Mouse (Mus musculus): ENCODE data around the gene Fat1. TPM values are rescaled to one million over a fixed set of nuclear protein-coding genes. Genes with fewer than 3 reads are reported as not detected.

The Fat1 gene
- polyA plus RNA-seq, 1 experiment from 2014 or later = 11.9 TPM

GRCm38 (mm10) chr8:44967521-44968039, 32.3 kb downstream of the Fat1 start:
- no peaks in the 10 kb centered on the region for H3K36me3 ChIP-seq
- 96% methylated on average over 8 of the region's 8 CpGs for WGBS
- H3K27ac ChIP-seq = no peak overlapping the region
- no peaks in the 10 kb centered on the region for H3K9me3 ChIP-seq
- H3K4me3 ChIP-seq (replicated peaks) = no peak overlapping the region
- no peak overlapping the region for H3K9ac ChIP-seq (replicated peaks)
- peaks cover 2% of the 10 kb centered on the region; the same call in 1 of the 2 replicates for H3K27me3 ChIP-seq
- no peak for ATAC-seq
- no peak overlapping the region for H3K4me2 ChIP-seq (replicated peaks)
- peaks cover 37% of the 10 kb centered on the region for H3K4me1 ChIP-seq (replicated peaks)

DNA sequence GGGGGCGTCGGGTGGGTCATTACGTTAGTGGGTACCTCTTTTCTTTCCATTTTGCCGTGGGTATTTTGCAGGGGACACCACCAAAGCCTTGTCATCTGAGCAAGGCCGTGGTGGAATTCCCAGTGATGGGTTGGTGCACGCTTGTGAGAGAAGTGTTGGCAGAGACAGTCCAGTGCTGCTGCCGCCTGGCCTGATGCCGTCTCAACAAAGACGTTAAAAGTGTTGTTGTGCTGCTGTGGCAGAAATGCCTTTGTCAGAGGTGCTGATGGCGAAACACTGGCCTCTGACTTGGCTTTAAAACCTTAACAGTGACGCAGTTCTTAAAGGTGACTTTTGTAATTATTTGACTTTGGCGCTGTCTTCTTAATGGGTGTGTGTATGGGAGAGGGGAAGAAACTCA, 34.8 kb downstream of the Fat1 start:
- Histone ChIP-seq H3K9ac (replicated peaks) (no peak overlapping the region), H3K4me2 (replicated peaks) (0 out of 2 replicates have a peak overlapping the region, but pooled peaks have one; percentile 5), H3K27me3 (peaks cover 14% of the 10 kb centered on the region), H3K36me3 (no peaks in the 10 kb centered on the region), H3K27ac (no peak overlapping the region), H3K9me3 (no peaks in the 10 kb centered on the region), H3K4me1 (replicated peaks) (peaks cover 34% of the 10 kb centered on the region), H3K4me3 (replicated peaks) (no peak overlapping the region)
- WGBS = 17% methylated on average over 12 of the region's 12 CpGs
- ATAC-seq = no peak

DNA sequence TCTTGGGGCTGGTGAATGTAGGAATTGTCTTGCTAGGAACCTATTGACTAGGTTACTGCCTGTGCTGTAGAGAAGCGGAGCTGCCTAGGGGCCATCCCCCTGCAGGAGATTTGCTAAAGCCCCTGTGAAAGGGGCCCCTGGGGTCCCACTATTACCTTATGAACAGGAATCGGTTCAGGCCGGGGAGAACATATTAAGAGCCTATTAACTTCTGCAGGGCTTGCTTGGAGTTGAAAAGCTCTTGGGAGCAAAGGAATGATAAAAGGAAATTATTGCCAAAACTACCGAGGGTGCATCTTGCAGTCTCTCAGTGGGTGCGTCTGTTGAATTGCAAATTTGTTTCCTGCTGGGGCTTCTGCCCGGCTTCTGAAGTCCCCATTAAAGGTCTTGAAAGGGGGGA, 36.1 kb downstream of the Fat1 start:
- Histone ChIP-seq H3K9me3 (no peaks in the 10 kb centered on the region), H3K36me3 (no peaks in the 10 kb centered on the region), H3K4me1 (replicated peaks) (peaks cover 38% of the 10 kb centered on the region), H3K27ac (no peak overlapping the region), H3K9ac (replicated peaks) (no peak overlapping the region), H3K4me3 (replicated peaks) (no peak overlapping the region), H3K27me3 (peaks cover 16% of the 10 kb centered on the region), H3K4me2 (replicated peaks) (peak overlapping the region; percentile 29)
- peak; percentile 70 for ATAC-seq
- whole genome bisulfite sequencing = 4% methylated on average over 6 of the region's 6 CpGs

- ATAC-seq = no peak
- Histone ChIP-seq H3K36me3 (no peaks in the 10 kb centered on the region), H3K9ac (replicated peaks) (no peak overlapping the region), H3K27me3 (peaks cover 22% of the 10 kb centered on the region), H3K9me3 (no peaks in the 10 kb centered on the region), H3K4me1 (replicated peaks) (peaks cover 38% of the 10 kb centered on the region), H3K4me3 (replicated peaks) (no peak overlapping the region), H3K4me2 (replicated peaks) (no peak overlapping the region), H3K27ac (no peak overlapping the region)
- 9% methylated on average over 5 of the region's 5 CpGs for WGBS
Observed at GRCm38 (mm10) chr8:44971964-44972363, 36.7 kb downstream of the Fat1 start.

DNA sequence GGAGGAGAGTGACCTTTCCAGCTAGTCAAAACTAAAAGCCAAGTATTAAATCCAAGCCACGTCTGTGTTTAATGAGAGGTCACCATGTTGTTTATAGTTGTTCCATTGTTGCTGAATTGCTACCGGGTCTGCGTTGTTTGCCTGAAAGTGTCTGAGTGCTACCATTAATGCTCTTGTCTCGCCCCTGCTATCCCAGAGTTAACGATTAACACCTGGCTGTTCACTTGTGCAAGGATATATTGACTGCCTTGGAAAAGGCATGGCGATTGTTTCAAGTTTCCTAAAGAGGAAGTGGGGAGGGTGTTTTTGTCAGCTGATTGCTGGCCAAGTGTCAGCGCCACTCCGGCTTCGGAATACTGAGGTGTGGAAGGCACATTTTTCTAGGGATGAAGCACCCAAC, 39.9 kb downstream of the Fat1 start:
- Histone ChIP-seq H3K9ac (replicated peaks) (no peak overlapping the region), H3K4me3 (replicated peaks) (no peak overlapping the region), H3K4me1 (replicated peaks) (peaks cover 37% of the 10 kb centered on the region), H3K27me3 (peaks cover 20% of the 10 kb centered on the region), H3K36me3 (no peaks in the 10 kb centered on the region), H3K4me2 (replicated peaks) (no peak overlapping the region), H3K27ac (no peak overlapping the region), H3K9me3 (no peaks in the 10 kb centered on the region)
- 72% methylated on average over 9 of the region's 9 CpGs for WGBS
- no peak for ATAC-seq

GRCm38 (mm10) chr8:44975654-44976053, 40.4 kb downstream of the Fat1 start:
- 85% methylated on average over 4 of the region's 4 CpGs for WGBS
- no peaks in the 10 kb centered on the region for H3K36me3 ChIP-seq
- H3K4me1 ChIP-seq (replicated peaks) = peaks cover 34% of the 10 kb centered on the region
- H3K9ac ChIP-seq (replicated peaks) = no peak overlapping the region
- no peak overlapping the region for H3K4me2 ChIP-seq (replicated peaks)
- H3K4me3 ChIP-seq (replicated peaks) = no peak overlapping the region
- H3K9me3 ChIP-seq = no peaks in the 10 kb centered on the region
- H3K27ac ChIP-seq = no peak overlapping the region
- no peak for ATAC-seq
- H3K27me3 ChIP-seq = peaks cover 20% of the 10 kb centered on the region

DNA sequence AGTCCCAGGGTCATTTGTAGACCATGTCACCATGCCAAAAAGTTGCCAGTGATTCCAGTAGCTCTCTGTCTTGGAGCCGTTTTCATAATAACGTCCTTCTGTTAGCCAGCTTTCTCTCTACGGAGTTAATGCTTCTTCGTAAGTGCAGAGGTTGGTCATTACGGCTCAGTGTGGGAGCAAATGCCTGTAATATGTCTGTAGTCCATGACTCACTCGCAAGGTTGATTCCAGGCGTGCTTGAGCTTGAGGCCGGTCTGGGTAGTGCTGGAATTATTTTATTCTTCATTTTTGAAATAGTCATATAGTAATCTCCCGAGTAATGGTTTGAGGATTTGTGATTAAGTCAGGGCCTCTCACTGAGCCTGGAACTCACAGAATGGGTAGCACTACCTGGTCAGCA, 43.4 kb downstream of the Fat1 start:
- Histone ChIP-seq H3K9ac (replicated peaks) (no peak overlapping the region), H3K36me3 (no peaks in the 10 kb centered on the region), H3K4me3 (replicated peaks) (no peak overlapping the region), H3K27ac (no peak overlapping the region), H3K4me2 (replicated peaks) (no peak overlapping the region), H3K27me3 (peaks cover 14% of the 10 kb centered on the region; the same call in 1 of the 2 replicates), H3K4me1 (replicated peaks) (peaks cover 17% of the 10 kb centered on the region), H3K9me3 (no peaks in the 10 kb centered on the region)
- no peak for ATAC-seq
- 87% methylated on average over 9 of the region's 9 CpGs for WGBS

GRCm38 (mm10) chr8:44979245-44979644, 44.0 kb downstream of the Fat1 start:
- ATAC-seq = no peak
- Histone ChIP-seq H3K4me3 (replicated peaks) (no peak overlapping the region), H3K27me3 (0 out of 2 replicates have a peak, but pooled peaks cover 13% of the 10 kb centered on the region), H3K4me1 (replicated peaks) (peaks cover 17% of the 10 kb centered on the region), H3K4me2 (replicated peaks) (no peak overlapping the region), H3K36me3 (no peaks in the 10 kb centered on the region), H3K9ac (replicated peaks) (no peak overlapping the region), H3K9me3 (no peaks in the 10 kb centered on the region), H3K27ac (no peak overlapping the region)
- 35% methylated on average over 6 of the region's 6 CpGs for WGBS

DNA sequence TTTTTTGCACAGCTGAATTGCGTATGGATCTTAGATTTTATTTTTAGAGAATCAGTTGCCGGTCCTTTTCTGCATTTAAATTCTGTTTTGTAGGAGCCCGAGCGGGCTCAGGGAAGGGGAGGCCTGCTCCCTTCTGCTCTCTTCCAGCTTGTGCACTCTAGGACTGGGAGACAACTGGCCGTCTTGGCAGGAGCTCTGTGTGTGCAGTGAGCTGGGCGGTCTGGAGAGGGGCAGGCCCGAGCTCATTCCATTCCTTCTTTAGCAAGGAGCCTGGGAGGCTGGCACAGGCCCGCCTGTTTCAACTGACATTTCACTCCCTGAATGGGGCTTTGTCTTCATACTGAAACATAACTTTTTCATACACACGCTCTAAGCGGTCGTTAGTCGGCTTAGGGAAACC, 44.8 kb downstream of the Fat1 start:
- Histone ChIP-seq H3K4me3 (replicated peaks) (no peak overlapping the region), H3K27ac (no peak overlapping the region; the same call in 1 of the 2 replicates), H3K9ac (replicated peaks) (no peak overlapping the region), H3K36me3 (no peaks in the 10 kb centered on the region), H3K4me2 (replicated peaks) (no peak overlapping the region), H3K9me3 (no peaks in the 10 kb centered on the region), H3K4me1 (replicated peaks) (peaks cover 11% of the 10 kb centered on the region; the same call in 1 of the 2 replicates), H3K27me3 (0 out of 2 replicates have a peak, but pooled peaks cover 13% of the 10 kb centered on the region)
- peak; percentile 83 for ATAC-seq
- WGBS = 40% methylated on average over 12 of the region's 12 CpGs

DNA sequence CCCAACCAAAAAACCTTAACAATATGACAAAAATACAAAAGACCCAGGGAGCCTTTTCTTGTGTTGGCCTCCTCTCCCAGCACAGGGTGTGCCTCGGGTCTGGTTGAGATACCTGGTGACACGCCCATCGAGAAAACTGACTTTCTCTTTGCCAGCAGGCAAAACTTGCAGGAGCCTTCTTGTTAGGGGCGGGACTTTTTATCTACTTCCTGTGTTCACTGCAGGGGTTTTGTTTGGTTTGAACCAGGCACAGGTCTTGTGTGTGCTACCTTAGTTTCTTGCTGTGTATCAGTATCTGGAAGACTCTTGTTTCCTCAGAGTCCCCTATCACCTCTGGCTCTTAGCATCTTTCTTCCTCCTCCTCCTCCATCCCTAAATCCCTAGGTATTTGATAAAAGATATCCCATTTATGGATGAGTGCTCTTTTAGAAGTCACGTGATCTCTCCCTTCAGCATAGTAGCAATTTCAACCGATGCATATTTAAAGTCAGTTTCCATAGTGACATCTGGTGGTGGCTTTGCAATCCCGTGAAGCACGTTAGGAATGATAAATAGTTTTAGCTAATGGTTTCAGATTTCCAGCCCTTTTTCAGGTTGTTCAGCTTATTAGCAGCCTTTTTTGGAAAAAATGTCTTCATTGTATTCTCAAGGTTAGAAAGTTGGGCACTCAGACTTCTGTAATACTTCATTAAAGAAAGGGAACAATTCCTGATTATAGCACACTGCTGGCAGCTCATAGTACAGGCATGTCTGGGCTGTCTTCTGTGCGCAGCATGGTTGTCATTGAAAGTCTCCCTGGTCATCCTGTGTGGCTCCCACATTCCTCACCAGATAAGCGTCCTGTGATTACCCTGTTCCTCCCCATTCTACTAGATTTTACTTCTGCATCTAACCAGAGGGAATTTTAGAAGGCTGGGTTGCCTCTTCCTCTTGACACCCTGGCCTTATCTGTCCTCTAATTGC, 50.4 kb downstream of the Fat1 start:
- Histone ChIP-seq H3K4me2 (replicated peaks) (no peak overlapping the region), H3K9me3 (no peaks in the 10 kb centered on the region), H3K27me3 (peaks cover 38% of the 10 kb centered on the region), H3K4me1 (replicated peaks) (peaks cover 12% of the 10 kb centered on the region), H3K36me3 (no peaks in the 10 kb centered on the region; the same call in 1 of the 2 replicates), H3K9ac (replicated peaks) (no peak overlapping the region), H3K27ac (no peak overlapping the region), H3K4me3 (replicated peaks) (no peak overlapping the region)
- peak; percentile 78 for ATAC-seq
- 26% methylated on average over 10 of the region's 10 CpGs for WGBS

- no peaks in the 10 kb centered on the region; the same call in 1 of the 2 replicates for H3K36me3 ChIP-seq
- H3K4me2 ChIP-seq (replicated peaks) = peak overlapping the region; percentile 31
- peak; percentile 21; the same call in 1 of the 2 replicates for ATAC-seq
- H3K9me3 ChIP-seq = no peaks in the 10 kb centered on the region
- H3K9ac ChIP-seq (replicated peaks) = no peak overlapping the region
- no peak overlapping the region for H3K4me3 ChIP-seq (replicated peaks)
- no peak overlapping the region for H3K27ac ChIP-seq
- 21% methylated on average over 21 of the region's 21 CpGs for WGBS
- peaks cover 45% of the 10 kb centered on the region for H3K27me3 ChIP-seq
- peaks cover 44% of the 10 kb centered on the region for H3K4me1 ChIP-seq (replicated peaks)
Observed at GRCm38 (mm10) chr8:44991700-44992487, 56.6 kb downstream of the Fat1 start.
